Mouse (Mus musculus) forebrain, postnatal 0 days (tissue): ENCODE data around the gene Gm973. TPM values are rescaled to one million over a fixed set of nuclear protein-coding genes. Genes with fewer than 3 reads are reported as not detected.

Source experiments
- ATAC-seq: fragments of 200-750 bp; cut with Nextera tagmentation; 2 replicates; pipeline ENCODE4 v1.8.0; 2017; ENCODE audit warnings: mild to moderate bottlenecking, moderate library complexity
- DNase-seq: peaks from one replicate; pipeline ENCODE4 v3.0.0-alpha.2; 2015
- H3K27ac ChIP-seq: fragments of 300-500 bp; sonication (generic); 2 replicates; pipeline ENCODE4 v1.5.1; 2014; ENCODE audit warnings: low read depth, mild to moderate bottlenecking, antibody characterized with exemption, low read length, moderate library complexity, mixed read lengths
- H3K27me3 ChIP-seq: fragments of 300-500 bp; sonication (generic); 2 replicates; pipeline ENCODE4 v1.6.1; 2014; ENCODE audit warnings: mild to moderate bottlenecking, low read length, mixed read lengths; ENCODE audit not compliant: insufficient read depth
- H3K36me3 ChIP-seq: fragments of 300-500 bp; sonication (generic); 2 replicates; pipeline ENCODE4 v1.6.1; 2014; ENCODE audit warnings: mild to moderate bottlenecking, moderate library complexity; ENCODE audit not compliant: insufficient read depth
- H3K4me1 ChIP-seq: fragments of 300-500 bp; sonication (generic); 2 replicates; pipeline ENCODE4 v1.6.1; 2014; ENCODE audit warnings: antibody characterized with exemption; ENCODE audit not compliant: insufficient read depth
- H3K4me2 ChIP-seq: fragments of 300-500 bp; sonication (generic); 2 replicates; pipeline ENCODE4 v1.6.1; 2014; ENCODE audit warnings: low read depth, mild to moderate bottlenecking, moderate library complexity
- H3K4me3 ChIP-seq: fragments of 300-500 bp; sonication (generic); 2 replicates; pipeline ENCODE4 v1.5.1; 2014; ENCODE audit warnings: low read depth, low read length, mixed read lengths
- H3K9ac ChIP-seq: fragments of 300-500 bp; sonication (generic); 2 replicates; pipeline ENCODE4 v1.6.1; 2014; ENCODE audit warnings: mild to moderate bottlenecking
- H3K9me3 ChIP-seq: fragments of 300-500 bp; sonication (generic); 2 replicates; pipeline ENCODE4 v1.6.1; 2016; ENCODE audit warnings: low read length
- CTCF ChIP-seq: sonication (generic); IDR thresholded peaks from 2 replicates; pipeline ENCODE4 v1.5.1; 2016; ENCODE audit warnings: antibody characterized with exemption, control low read depth, low read depth
- WGBS: fragments of 180-500 bp; shearing (Covaris S2); extraction: QIAGEN DNeasy Blood & Tissue Kit; methylation state at CpG from one replicate; pipeline ENCODE4 v1.1.7; 2014; 5-methylcytosine and 5-hydroxymethylcytosine counted together
- polyA plus RNA-seq: library from polyadenylated mRNA; unstranded; fragments of >200 nt; fragmentation: Nextera tagmentation; extraction: Ambion mirVana; gene quantifications from 2 replicates; pipeline ENCODE4 v1.2.1, GENCODE M21; 2015
- total RNA-seq: library from RNA; depleted of rRNA; stranded (reverse); fragments of >200 nt; gene quantifications from 2 replicates; pipeline ENCODE4 v1.2.3, GENCODE M21; 2014; rRNA removed

Gene Gm973
- total and polyA plus RNA-seq, 2 experiments from 2014 or later: 5.4 to 13.8 TPM

DNA sequence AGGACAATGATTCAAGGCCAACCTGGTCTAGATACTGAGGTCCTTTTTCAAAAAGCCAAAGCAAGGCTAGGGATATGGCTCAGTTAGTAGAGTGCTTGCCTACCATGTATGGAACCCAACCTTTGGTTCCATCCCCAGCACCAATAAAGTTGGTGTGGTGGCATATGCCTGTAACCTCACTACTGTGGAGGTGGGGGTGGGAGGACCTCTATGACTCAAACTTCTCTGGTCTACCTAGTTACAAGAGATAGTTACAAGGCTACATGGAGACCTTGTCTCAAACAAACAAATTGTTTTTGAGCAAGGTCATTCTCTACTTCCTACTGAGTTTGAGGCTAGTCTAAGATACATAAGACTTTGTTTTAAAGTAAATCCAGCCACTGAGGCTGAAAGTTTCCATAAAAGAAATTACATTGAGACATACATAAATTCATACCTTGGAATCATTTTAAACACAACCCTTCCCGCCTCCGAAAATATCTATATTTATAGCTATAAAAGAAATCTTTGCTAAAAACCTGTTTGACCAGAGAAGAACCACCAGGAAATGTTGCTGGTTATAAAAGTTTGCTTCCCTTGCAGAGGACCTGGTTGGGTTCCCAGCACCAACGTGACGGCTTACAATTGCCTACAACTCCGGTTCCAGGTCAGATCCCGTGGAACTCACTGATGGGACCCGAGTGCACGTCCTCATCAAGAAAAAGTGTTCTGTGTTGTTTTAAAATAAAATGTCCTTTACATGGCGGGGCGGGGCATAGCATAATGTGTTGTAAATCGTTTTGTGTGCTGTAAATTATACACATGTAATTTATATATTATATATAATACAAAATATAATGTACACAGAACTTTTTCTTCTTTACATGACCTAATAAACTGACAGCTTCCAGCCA, 168.1 kb downstream of the Gm973 start:
- ATAC-seq: peak; percentile 29
- DNase-seq: no peak
- Histone ChIP-seq H3K27me3 (no peaks in the 10 kb centered on the region), H3K9me3 (no peaks in the 10 kb centered on the region), H3K9ac (no peak overlapping the region), H3K4me2 (peak overlapping the region; percentile 53), H3K4me1 (peaks cover 15% of the 10 kb centered on the region), H3K27ac (no peak overlapping the region), H3K36me3 (no peaks in the 10 kb centered on the region), H3K4me3 (peak overlapping the region; percentile 65)
- 11% methylated on average over 11 of the region's 11 CpGs for WGBS
- TF ChIP-seq CTCF: no peak

GRCm38 (mm10) chr1:59684819-59685755, 169.0 kb downstream of the Gm973 start, which contains the start of gene Nop58:
TSS of gene Nop58 (plus strand) at chr1:59684971.
- Histone ChIP-seq H3K9me3 (no peaks in the 10 kb centered on the region), H3K9ac (peak within 1 kb of the TSS; percentile 70), H3K27me3 (no peaks in the 10 kb centered on the region), H3K4me3 (peak within 1 kb of the TSS; percentile 65), H3K4me2 (peak within 1 kb of the TSS; percentile 87), H3K27ac (peak within 1 kb of the TSS; percentile 90), H3K4me1 (peaks cover 15% of the 10 kb centered on the region), H3K36me3 (no peaks in the 10 kb centered on the region)
- TF ChIP-seq CTCF: peak; percentile 24; the same call in 1 of the 2 replicates
- WGBS: under 1% methylated on average over 49 of the region's 49 CpGs
- ATAC-seq: peak; percentile 100
- peak; percentile 97 for DNase-seq

Other genes with a start within 250 kb of the Gm973 start
- 8.6 and 13.9 TPM in 2 replicates for gene Fzd7, start 33.8 kb upstream of the Gm973 start, total RNA-seq
- gene Fzd7, start 33.8 kb upstream of the Gm973 start, polyA plus RNA-seq: 1.5 and 1.9 TPM in 2 replicates
- 172 and 182 TPM in 2 replicates for gene Sumo1, start 154.6 kb downstream of the Gm973 start, total RNA-seq
- gene Sumo1, start 154.6 kb downstream of the Gm973 start, polyA plus RNA-seq: 369 and 428 TPM in 2 replicates
- gene Nop58, start 168.7 kb downstream of the Gm973 start, total RNA-seq: 79.6 and 91.1 TPM in 2 replicates
- gene Nop58, start 168.7 kb downstream of the Gm973 start, polyA plus RNA-seq: 106 and 143 TPM in 2 replicates
- gene Bmpr2, start 247.1 kb downstream of the Gm973 start, total RNA-seq: 59.8 and 71.4 TPM in 2 replicates
- 5.5 and 8.9 TPM in 2 replicates for gene Bmpr2, start 247.1 kb downstream of the Gm973 start, polyA plus RNA-seq